Mouse (Mus musculus) lung, postnatal 0 days (tissue): ENCODE data around the gene Slc25a20.
"Not testable (repeated sequence)": the region's sequence is repeated elsewhere in the genome, so short reads cannot be mapped to it uniquely, and the experiment has no call there.

Source experiments
- CTCF ChIP-seq: IDR thresholded peaks from 2 replicates; pipeline ENCODE4 v1.5.1; 2016; ENCODE audit warnings: antibody characterized with exemption, mild to moderate bottlenecking
- EP300 ChIP-seq: IDR thresholded peaks from 2 replicates; pipeline ENCODE4 v1.6.1; 2016; ENCODE audit warnings: antibody characterized with exemption, mild to moderate bottlenecking, control low read depth

DNA sequence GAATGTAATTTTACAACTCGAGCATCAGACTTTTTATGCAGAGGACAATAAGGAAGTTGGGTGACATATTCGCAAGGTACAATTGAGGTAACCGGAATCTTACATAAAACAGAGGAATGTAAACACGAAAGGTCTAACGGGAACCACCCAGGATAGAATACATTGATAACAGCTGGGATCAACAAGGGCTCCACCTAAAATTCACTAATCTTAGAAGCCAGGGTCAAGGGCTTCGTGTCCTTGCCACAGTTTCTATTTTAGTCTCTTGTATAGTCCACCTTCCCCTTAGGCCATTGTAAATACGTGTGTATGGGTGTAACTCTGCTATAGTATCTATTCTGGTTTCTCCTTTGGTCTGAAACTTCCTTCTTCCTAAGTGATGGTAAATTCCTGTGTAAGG is 6.0 kb upstream of the Slc25a20 start:
- TF ChIP-seq CTCF, EP300: not testable (repeated sequence)
